Mouse (Mus musculus) megakaryocyte, embryonic 14.5 days (primary cell): ENCODE results near the gene Tshb.

ENCODE experiments used
- FLI1 ChIP-seq: IDR thresholded peaks from 2 replicates; pipeline ENCODE4 v1.6.1; 2012; ENCODE audit warnings: low read length, inconsistent platforms, mixed read lengths
- GATA1 ChIP-seq: IDR thresholded peaks from 3 replicates; pipeline ENCODE4 v1.6.1; 2012; ENCODE audit warnings: mixed read lengths, low read length, inconsistent platforms, borderline replicate concordance

- TF ChIP-seq GATA1 (no peak), FLI1 (no peak)
Observed at GRCm38 (mm10) chr3:102743781-102744471, 38.6 kb downstream of the Tshb start.
